Mouse (Mus musculus) CH12.LX (cell line): ENCODE measurements around the gene Adgrg1.

Source experiments
- CHD1 ChIP-seq: IDR thresholded peaks from 2 replicates; pipeline ENCODE4 v1.6.1; 2012; ENCODE audit warnings: low read depth, low read length, improper control_type of control experiment, inconsistent platforms
- CTCF ChIP-seq, 2 experiments: IDR thresholded peaks in 1 of 2; conservative IDR thresholded peaks in 1 of 2; 2 replicates each; pipeline ENCODE4 v1.5.1; 2011 to 2012; ENCODE audit warnings: low read depth in 2 of 2, low read length in 2 of 2, improper control_type of control experiment in 1 of 2, inconsistent platforms in 1 of 2, mild to moderate bottlenecking in 1 of 2, moderate library complexity in 1 of 2
- E2F4 ChIP-seq: IDR thresholded peaks from 2 replicates; pipeline ENCODE4 v1.6.1; 2011; ENCODE audit warnings: low read depth, low read length, improper control_type of control experiment; ENCODE audit not compliant: insufficient replicate concordance
- ELF1 ChIP-seq: IDR thresholded peaks from 2 replicates; pipeline ENCODE4 v1.6.1; 2014; ENCODE audit warnings: low read depth, mild to moderate bottlenecking, inconsistent platforms, low read length, improper control_type of control experiment
- EP300 ChIP-seq: IDR thresholded peaks from 2 replicates; pipeline ENCODE4 v1.6.1; 2011; ENCODE audit warnings: low read length, improper control_type of control experiment
- POLR2A ChIP-seq: IDR thresholded peaks from 2 replicates; pipeline ENCODE4 v1.6.1; 2011; ENCODE audit warnings: low read depth, mild to moderate bottlenecking, improper control_type of control experiment, low read length
- RAD21 ChIP-seq: IDR thresholded peaks from 2 replicates; pipeline ENCODE4 v1.6.1; 2011; ENCODE audit warnings: low read depth, mild to moderate bottlenecking, low read length, improper control_type of control experiment, moderate library complexity
- TBP ChIP-seq: conservative IDR thresholded peaks from 2 replicates; pipeline ENCODE4 v1.6.1; 2011; ENCODE audit warnings: low read depth, low read length, improper control_type of control experiment
- USF1 ChIP-seq: IDR thresholded peaks from 2 replicates; pipeline ENCODE4 v1.6.1; 2014; ENCODE audit warnings: low read depth, mild to moderate bottlenecking, inconsistent platforms, low read length, improper control_type of control experiment
- ZC3H11A ChIP-seq: IDR thresholded peaks from 2 replicates; pipeline ENCODE4 v1.6.1; 2012; ENCODE audit warnings: low read depth, mild to moderate bottlenecking, inconsistent platforms, low read length, improper control_type of control experiment

DNA sequence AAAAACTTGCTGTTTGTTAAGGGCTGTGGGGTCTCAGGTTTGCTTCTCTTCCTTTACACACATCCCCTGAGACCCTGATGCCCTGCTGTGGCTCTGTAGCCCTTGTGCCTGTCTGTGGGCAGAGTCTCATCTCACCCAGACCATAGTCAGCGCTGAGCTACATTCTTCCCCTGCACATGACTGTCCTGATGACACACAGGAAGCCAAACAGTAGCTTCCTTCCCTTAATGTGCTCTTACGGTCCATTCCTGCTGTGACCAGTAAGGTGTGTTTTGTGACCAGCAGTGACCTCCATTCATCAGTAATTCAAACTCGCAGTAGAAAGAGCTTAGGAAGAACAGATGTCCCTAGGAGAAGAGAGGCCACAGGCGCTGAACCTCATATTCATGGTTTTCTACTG, 49.8 kb downstream of the Adgrg1 start:
- TF ChIP-seq CTCF (conservative IDR thresholded peaks at IDR 0.05 in 1 of 2, IDR thresholded peaks at IDR 0.05 in 1 of 2; ENCODE audit: low read depth in 2 of 2, low read length in 2 of 2) (no peak), USF1 (no peak), E2F4 (no peak), POLR2A (no peak), EP300 (no peak), ZC3H11A (no peak), TBP (no peak), CHD1 (no peak), ELF1 (no peak), RAD21 (no peak)
